Mouse (Mus musculus) ES-E14 (cell line): ENCODE results near the gene Mettl1.
"Not testable (repeated sequence)": the region's sequence is repeated elsewhere in the genome, so short reads cannot be mapped to it uniquely, and the experiment has no call there.

ENCODE experiments used
- CHD2 ChIP-seq: IDR thresholded peaks from 2 replicates; pipeline ENCODE4 v1.6.1; 2014; ENCODE audit warnings: mild to moderate bottlenecking, low read depth, low read length, inconsistent platforms
- HCFC1 ChIP-seq: IDR thresholded peaks from 2 replicates; pipeline ENCODE4 v1.6.1; 2012; ENCODE audit warnings: low read length, inconsistent platforms, borderline replicate concordance; ENCODE audit not compliant: insufficient read depth
- MAFK ChIP-seq: IDR thresholded peaks from 2 replicates; pipeline ENCODE4 v1.6.1; 2014; ENCODE audit warnings: mild to moderate bottlenecking, low read depth, low read length, inconsistent platforms; ENCODE audit not compliant: insufficient read depth
- ZC3H11A ChIP-seq: IDR thresholded peaks from 2 replicates; pipeline ENCODE4 v1.6.1; 2012; ENCODE audit warnings: low read depth, mild to moderate bottlenecking, inconsistent platforms, low read length, borderline replicate concordance
- ZNF384 ChIP-seq: IDR thresholded peaks from 2 replicates; pipeline ENCODE4 v1.6.1; 2012; ENCODE audit warnings: low read depth, low read length, inconsistent platforms

- not testable (repeated sequence) for TF ChIP-seq HCFC1, ZNF384, CHD2, ZC3H11A, MAFK
Measured at GRCm38 (mm10) chr10:127072270-127072669, 31.1 kb downstream of the Mettl1 start.
